Mouse (Mus musculus): Measurements from ENCODE around the gene Ttc17. TPM values are rescaled to one million over a fixed set of nuclear protein-coding genes. Genes with fewer than 3 reads are reported as not detected.

Gene Ttc17
- polyA plus RNA-seq, 1 experiment from 2014 or later: 16.1 TPM

DNA sequence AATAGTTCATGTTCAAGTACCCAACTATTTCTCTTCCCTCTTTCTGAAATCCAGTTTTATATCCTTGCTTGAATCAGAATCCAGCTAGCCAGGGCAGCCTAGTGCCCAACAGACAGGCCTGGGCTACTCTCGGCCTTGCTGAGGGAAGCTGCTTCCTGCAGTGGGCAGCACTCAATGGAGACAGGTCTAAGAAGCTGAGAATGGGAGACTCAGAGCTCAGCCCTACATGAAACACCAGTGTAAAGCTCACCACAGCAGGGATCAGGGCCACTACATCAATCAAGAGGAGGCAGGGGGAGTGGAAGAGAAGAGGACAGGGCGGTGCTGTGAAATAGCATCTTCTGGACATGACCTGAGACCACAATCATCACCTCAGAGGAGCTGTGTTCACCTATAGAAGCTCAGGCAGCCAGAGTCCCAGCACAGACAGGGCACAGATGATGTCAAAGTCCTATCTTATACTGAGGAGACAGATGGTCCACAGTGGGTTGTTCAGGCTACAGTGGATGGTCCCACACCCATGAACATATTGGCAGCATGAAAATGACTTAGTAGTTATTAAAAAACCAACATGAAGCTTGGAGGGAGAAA is 25.3 kb downstream of the Ttc17 start:
- H3K9ac ChIP-seq: no peak overlapping the region
- H3K36me3 ChIP-seq: peaks cover 53% of the 10 kb centered on the region
- no peak overlapping the region for H3K27ac ChIP-seq (ENCODE audit: poor library complexity, severe bottlenecking)
- H3K27me3 ChIP-seq (replicated peaks): no peaks in the 10 kb centered on the region
- no peaks in the 10 kb centered on the region for H3K4me1 ChIP-seq (replicated peaks)
- no peak for ATAC-seq (ENCODE audit: insufficient number of reproducible peaks, low FRiP score)
- WGBS: 84% methylated on average over 2 of the region's 2 CpGs
- H3K9me3 ChIP-seq (replicated peaks): no peaks in the 10 kb centered on the region
- no peak overlapping the region for H3K4me3 ChIP-seq
- no peak overlapping the region for H3K4me2 ChIP-seq

DNA sequence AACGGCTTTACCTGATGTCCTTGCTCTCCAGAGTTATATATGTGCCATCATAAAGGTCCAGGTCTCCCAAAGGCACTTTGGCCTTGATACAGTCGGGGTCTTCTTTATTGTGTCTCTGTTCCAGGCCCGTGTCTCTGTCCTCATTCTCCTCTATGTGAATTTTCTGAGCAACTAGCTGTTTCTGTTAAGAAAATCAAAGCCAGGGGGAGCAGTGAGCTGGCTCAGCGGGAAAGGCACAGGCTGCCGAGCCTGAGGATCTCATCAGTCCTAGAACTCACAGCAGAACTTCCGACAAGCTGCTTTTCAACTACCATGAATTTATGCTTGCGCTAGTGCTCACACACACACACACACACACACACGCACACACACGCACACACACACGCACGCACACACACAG is 27.8 kb downstream of the Ttc17 start:
- no peak for ATAC-seq (ENCODE audit: insufficient number of reproducible peaks, low FRiP score)
- peaks cover 56% of the 10 kb centered on the region for H3K36me3 ChIP-seq
- 84% methylated on average over 11 of the region's 11 CpGs for WGBS
- H3K9ac ChIP-seq: no peak overlapping the region
- no peak overlapping the region for H3K4me2 ChIP-seq
- no peak overlapping the region for H3K27ac ChIP-seq (ENCODE audit: poor library complexity, severe bottlenecking)
- no peak overlapping the region for H3K4me3 ChIP-seq
- H3K27me3 ChIP-seq (replicated peaks): no peaks in the 10 kb centered on the region
- H3K9me3 ChIP-seq (replicated peaks): no peaks in the 10 kb centered on the region
- H3K4me1 ChIP-seq (replicated peaks): no peaks in the 10 kb centered on the region

DNA sequence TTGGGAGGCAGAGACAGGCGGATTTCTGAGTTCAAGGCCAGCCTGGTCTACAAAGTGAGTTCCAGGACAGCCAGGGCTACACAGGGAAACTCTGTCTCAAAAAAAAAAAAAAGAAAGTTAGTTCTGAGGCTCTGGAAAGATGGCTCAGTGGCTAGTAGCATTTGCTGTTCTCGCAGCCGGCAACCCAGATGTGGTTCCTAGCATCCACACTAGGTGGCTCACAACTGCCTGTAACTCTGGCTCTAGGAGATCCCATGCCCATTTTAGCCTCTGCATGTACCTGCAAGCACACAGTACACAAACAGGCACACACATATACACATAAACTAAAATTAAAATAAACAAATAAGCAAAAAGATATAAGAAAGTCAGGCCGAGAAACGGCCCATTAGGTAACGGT is 35.4 kb downstream of the Ttc17 start:
- Histone ChIP-seq H3K4me1 (replicated peaks) (no peaks in the 10 kb centered on the region), H3K36me3 (peaks cover 77% of the 10 kb centered on the region), H3K9me3 (replicated peaks) (no peaks in the 10 kb centered on the region), H3K4me2 (no peak overlapping the region), H3K27ac (ENCODE audit: poor library complexity, severe bottlenecking) (no peak overlapping the region), H3K27me3 (replicated peaks) (no peaks in the 10 kb centered on the region), H3K4me3 (no peak overlapping the region), H3K9ac (no peak overlapping the region)
- WGBS: 86% methylated on average over 6 of the region's 6 CpGs
- no peak for ATAC-seq (ENCODE audit: insufficient number of reproducible peaks, low FRiP score)

DNA sequence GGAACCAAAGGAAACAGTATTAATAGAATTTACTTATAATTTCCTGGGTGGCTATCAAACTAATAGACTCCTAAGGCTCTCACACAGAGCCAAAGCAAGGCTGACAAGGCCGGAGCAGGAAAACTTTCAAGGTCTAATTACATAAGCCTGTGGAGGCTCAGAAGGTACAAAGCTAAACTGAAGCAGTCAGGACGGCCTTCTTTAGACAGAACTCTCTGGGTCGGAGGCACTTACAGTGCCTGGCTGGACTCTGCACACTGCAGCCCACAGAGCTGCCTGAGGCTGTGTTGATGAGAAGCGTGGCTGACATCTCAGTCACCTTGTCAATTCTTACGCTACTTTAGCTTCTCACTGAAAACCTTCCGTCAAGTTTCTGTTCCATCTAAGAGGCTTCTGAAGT is 42.7 kb downstream of the Ttc17 start:
- H3K27ac ChIP-seq (ENCODE audit: poor library complexity, severe bottlenecking): no peak overlapping the region
- H3K27me3 ChIP-seq (replicated peaks): no peaks in the 10 kb centered on the region
- no peak overlapping the region for H3K4me2 ChIP-seq
- no peak overlapping the region for H3K4me3 ChIP-seq
- H3K9ac ChIP-seq: no peak overlapping the region
- no peak for ATAC-seq (ENCODE audit: insufficient number of reproducible peaks, low FRiP score)
- H3K9me3 ChIP-seq (replicated peaks): 0 out of 2 replicates have a peak, but pooled peaks cover 2% of the 10 kb centered on the region
- H3K4me1 ChIP-seq (replicated peaks): 0 out of 2 replicates have a peak, but pooled peaks cover 2% of the 10 kb centered on the region
- WGBS: 83% methylated on average over 6 of the region's 6 CpGs
- peaks cover 73% of the 10 kb centered on the region for H3K36me3 ChIP-seq

DNA sequence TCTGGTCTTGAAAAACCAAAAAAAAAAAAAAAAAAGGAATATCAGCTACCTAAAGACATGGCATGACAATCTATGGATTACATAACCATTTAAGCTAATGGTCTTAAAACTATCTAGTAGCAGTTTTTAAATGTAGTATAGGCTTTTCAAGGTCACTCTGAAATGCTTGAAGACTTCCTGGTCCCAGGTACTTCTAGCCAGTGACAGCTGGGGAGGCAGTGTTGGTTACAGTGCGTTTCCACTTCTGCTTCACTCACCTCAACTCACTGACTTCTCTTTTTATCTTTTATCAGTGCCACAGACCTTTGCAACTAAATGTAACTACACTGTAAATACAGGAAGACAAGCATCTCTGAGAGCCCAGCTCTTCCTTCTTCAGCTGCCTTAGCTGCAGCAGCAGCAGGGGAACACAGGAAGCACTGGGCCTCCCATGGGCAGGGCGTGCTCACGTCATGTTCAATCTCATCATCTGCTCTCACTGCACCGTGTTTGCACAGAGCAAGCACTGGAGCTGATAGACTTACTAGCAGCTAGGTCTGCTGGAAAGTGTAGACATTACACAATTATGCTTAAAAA is 46.0 kb downstream of the Ttc17 start:
- WGBS: 72% methylated on average over 4 of the region's 4 CpGs
- Histone ChIP-seq H3K4me3 (no peak overlapping the region), H3K36me3 (peaks cover 81% of the 10 kb centered on the region), H3K4me1 (replicated peaks) (0 out of 2 replicates have a peak, but pooled peaks cover 2% of the 10 kb centered on the region), H3K27me3 (replicated peaks) (no peaks in the 10 kb centered on the region), H3K4me2 (no peak overlapping the region), H3K9ac (no peak overlapping the region), H3K9me3 (replicated peaks) (0 out of 2 replicates have a peak, but pooled peaks cover 2% of the 10 kb centered on the region), H3K27ac (ENCODE audit: poor library complexity, severe bottlenecking) (no peak overlapping the region)
- ATAC-seq (ENCODE audit: insufficient number of reproducible peaks, low FRiP score): no peak

DNA sequence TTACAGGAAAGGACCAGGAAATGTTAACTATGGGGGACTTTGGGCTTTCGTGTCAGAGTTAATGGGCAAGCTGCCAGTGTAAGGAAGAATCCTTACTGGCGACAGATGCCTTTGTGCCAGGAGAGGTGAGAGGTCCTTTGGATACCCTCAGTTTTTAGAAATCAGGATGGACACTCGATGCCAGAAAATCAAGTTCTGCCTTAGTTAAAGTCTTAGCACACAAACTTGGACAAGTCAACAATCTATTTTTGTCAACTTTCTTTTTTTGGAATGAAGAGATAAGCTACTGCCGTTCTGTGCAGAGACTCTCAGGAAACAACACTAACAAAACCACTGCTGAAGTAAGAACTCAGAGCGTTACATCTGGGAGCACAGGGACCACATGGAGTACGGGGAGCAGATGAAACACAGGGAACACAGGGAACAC is 58.3 kb downstream of the Ttc17 start:
- WGBS: 13% methylated on average over 6 of the region's 6 CpGs
- Histone ChIP-seq H3K36me3 (peaks cover 13% of the 10 kb centered on the region), H3K4me1 (replicated peaks) (peaks cover 41% of the 10 kb centered on the region), H3K9me3 (replicated peaks) (no peaks in the 10 kb centered on the region), H3K4me2 (peak overlapping the region; percentile 29), H3K27ac (ENCODE audit: poor library complexity, severe bottlenecking) (peak overlapping the region; percentile 85), H3K27me3 (replicated peaks) (no peaks in the 10 kb centered on the region), H3K9ac (no peak overlapping the region), H3K4me3 (no peak overlapping the region)
- ATAC-seq (ENCODE audit: insufficient number of reproducible peaks, low FRiP score): no peak

DNA sequence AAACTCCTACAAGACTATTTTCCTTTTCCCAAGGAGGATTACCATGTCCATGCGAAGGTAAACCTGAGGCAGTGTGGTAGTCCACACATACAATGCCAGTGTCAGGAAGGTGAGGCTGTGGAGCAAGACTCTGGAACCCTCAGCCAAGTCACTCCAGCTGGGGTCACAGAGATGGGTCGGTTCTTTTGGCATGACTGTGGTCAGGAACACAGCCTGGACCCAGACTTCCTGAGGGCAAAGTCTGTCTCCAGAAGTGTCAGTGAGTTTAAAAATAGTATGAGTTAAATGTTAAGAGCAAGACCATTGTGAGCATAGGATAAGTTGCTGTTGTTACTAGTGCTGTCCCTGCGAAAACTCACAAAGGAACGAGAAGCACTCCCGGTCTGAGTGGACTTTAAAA is 59.7 kb downstream of the Ttc17 start:
- Histone ChIP-seq H3K36me3 (peaks cover 20% of the 10 kb centered on the region), H3K27me3 (replicated peaks) (no peaks in the 10 kb centered on the region), H3K4me3 (no peak overlapping the region), H3K27ac (ENCODE audit: poor library complexity, severe bottlenecking) (peak overlapping the region; percentile 73), H3K4me1 (replicated peaks) (peaks cover 41% of the 10 kb centered on the region), H3K9me3 (replicated peaks) (no peaks in the 10 kb centered on the region), H3K4me2 (no peak overlapping the region), H3K9ac (no peak overlapping the region)
- no peak for ATAC-seq (ENCODE audit: insufficient number of reproducible peaks, low FRiP score)
- WGBS: 51% methylated on average over 5 of the region's 5 CpGs

DNA sequence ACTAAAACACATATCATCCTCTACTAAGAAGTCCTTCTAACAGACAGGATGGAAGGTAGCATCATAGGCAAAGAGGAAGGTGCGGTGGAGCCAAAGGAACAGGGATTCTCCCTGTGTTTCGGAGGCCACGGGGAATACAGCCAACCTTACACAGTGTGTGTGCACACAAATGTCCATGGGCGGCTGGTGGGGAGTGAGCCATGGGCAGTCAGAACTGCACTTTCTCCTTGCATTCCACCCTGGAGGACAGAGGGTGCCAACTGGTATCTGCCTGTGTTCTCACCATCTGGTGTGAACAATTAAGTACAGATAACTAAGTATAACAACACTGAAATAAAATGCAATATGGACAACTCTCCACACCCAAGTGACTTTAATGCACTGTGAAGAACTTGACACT is 61.9 kb downstream of the Ttc17 start:
- WGBS: 82% methylated on average over 4 of the region's 4 CpGs
- Histone ChIP-seq H3K9me3 (replicated peaks) (no peaks in the 10 kb centered on the region), H3K27ac (ENCODE audit: poor library complexity, severe bottlenecking) (no peak overlapping the region), H3K4me2 (no peak overlapping the region), H3K4me3 (no peak overlapping the region), H3K9ac (no peak overlapping the region), H3K4me1 (replicated peaks) (peaks cover 39% of the 10 kb centered on the region), H3K27me3 (replicated peaks) (no peaks in the 10 kb centered on the region), H3K36me3 (peaks cover 29% of the 10 kb centered on the region)
- no peak for ATAC-seq (ENCODE audit: insufficient number of reproducible peaks, low FRiP score)

DNA sequence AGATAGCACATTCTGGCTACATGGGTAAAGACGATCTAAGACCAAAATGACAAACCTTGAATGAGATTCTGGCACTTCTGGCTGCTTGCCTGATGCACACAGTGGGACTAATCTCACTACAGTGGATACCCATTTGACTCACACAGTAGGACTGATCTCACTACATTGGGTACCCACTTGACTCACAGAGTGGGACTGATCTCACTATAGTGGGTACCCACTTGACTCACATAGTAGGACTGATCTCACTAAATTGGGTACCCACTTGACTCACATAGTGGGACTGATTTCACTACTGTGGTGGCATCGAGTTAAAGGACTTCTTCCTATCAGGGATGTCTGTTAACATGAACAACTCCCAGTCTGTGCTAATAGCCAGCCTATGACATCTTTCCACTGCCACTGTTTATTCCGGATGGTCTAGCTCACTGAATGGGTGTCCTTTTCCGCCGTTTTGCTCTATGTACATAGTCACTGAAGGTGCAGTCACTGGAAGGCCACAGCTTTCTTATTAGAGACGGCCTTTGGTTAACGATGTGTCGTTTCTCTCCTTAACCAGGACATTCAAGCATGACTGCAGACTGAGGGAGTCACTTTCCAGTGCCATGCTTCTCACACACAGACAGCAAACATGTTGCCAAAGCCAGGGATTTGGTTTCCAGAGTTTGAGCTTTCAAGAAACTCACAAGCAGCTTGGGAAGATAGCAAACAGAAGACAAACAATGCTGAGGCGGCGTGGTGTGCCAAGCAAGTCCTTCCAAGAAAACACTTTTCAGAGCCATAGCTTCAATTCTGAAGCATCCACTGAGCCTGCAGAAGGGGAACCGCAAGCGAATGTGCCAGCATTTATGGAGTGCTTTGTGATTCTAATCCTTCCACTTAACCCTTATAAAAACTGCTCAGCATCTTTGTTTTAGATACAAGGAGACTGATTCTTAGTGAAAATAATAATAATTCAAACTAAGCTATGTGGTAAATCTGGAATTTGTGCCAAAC is 62.9 kb downstream of the Ttc17 start:
- H3K4me3 ChIP-seq: no peak overlapping the region
- H3K27ac ChIP-seq (ENCODE audit: poor library complexity, severe bottlenecking): no peak overlapping the region
- WGBS: 90% methylated on average over 12 of the region's 12 CpGs

DNA sequence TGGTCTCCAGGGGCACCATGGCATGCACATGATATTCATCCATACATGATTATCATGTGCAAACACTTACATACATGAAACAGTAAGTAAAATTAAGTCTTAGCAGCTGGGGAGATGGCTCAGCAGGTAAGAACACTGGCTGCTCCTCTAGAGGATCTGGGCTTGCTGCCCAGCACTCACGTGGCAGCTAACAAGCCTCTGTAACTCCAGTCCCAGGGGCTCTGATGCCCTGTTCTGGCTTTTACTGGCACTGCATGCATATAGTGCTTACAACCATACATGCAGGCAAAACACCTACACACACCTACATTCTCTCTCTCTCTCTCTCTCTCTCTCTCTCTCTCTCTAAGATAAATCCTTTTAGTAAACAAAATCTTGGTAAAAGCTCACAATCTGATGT is 65.7 kb downstream of the Ttc17 start:
- 85% methylated on average over 1 of the region's 1 CpGs for WGBS
- Histone ChIP-seq H3K9me3 (replicated peaks) (no peaks in the 10 kb centered on the region), H3K4me3 (no peak overlapping the region), H3K9ac (no peak overlapping the region), H3K4me1 (replicated peaks) (peaks cover 13% of the 10 kb centered on the region), H3K27ac (ENCODE audit: poor library complexity, severe bottlenecking) (no peak overlapping the region), H3K27me3 (replicated peaks) (no peaks in the 10 kb centered on the region), H3K4me2 (no peak overlapping the region), H3K36me3 (peaks cover 45% of the 10 kb centered on the region)
- ATAC-seq (ENCODE audit: insufficient number of reproducible peaks, low FRiP score): no peak

More for the DNA sequence above, 62.9 kb downstream of the Ttc17 start:
- Histone ChIP-seq H3K9me3 (replicated peaks) (no peaks in the 10 kb centered on the region), H3K4me2 (no peak overlapping the region), H3K9ac (no peak overlapping the region), H3K36me3 (peaks cover 29% of the 10 kb centered on the region), H3K4me1 (replicated peaks) (peaks cover 38% of the 10 kb centered on the region), H3K27me3 (replicated peaks) (no peaks in the 10 kb centered on the region)
- no peak for ATAC-seq (ENCODE audit: insufficient number of reproducible peaks, low FRiP score)

DNA sequence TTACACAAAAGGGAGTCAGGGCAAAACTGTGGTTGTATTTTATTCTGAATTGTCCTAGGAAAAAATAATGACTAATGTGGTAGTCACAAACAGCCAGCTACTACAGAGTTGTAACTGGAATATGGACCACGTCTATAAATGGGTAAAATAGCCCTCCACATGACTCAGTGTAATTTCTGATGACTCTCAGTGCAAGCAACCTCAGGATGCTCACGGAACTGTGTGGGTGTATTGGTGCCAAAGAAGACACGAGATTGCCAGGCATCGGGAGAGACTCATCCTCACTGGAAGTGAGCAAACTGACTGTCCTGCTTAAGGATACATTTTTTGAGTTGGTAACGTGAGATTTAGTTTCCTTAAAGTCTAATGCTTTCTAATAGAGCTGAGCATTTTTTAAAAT is 67.0 kb downstream of the Ttc17 start:
- ATAC-seq (ENCODE audit: insufficient number of reproducible peaks, low FRiP score): no peak
- no peak overlapping the region for H3K4me2 ChIP-seq
- H3K27me3 ChIP-seq (replicated peaks): no peaks in the 10 kb centered on the region
- peaks cover 17% of the 10 kb centered on the region for H3K4me1 ChIP-seq (replicated peaks)
- no peak overlapping the region for H3K4me3 ChIP-seq
- H3K9ac ChIP-seq: no peak overlapping the region
- peaks cover 48% of the 10 kb centered on the region for H3K36me3 ChIP-seq
- no peaks in the 10 kb centered on the region for H3K9me3 ChIP-seq (replicated peaks)
- 86% methylated on average over 5 of the region's 5 CpGs for WGBS
- no peak overlapping the region for H3K27ac ChIP-seq (ENCODE audit: poor library complexity, severe bottlenecking)
